Mouse (Mus musculus) liver, postnatal 0 days (tissue): ENCODE data around the gene Rtl10. TPM values are rescaled to one million over a fixed set of nuclear protein-coding genes. Genes with fewer than 3 reads are reported as not detected.

Experiments used
- ATAC-seq: fragments of 200-750 bp; cut with Nextera tagmentation; 2 replicates; pipeline ENCODE4 v1.8.0; 2017; ENCODE audit warnings: mild to moderate bottlenecking, moderate library complexity
- DNase-seq: peaks from one replicate; pipeline ENCODE4 v3.0.0-alpha.2; 2016
- H3K27ac ChIP-seq: fragments of 300-500 bp; sonication (generic); 2 replicates; pipeline ENCODE4 v1.5.1; 2014; ENCODE audit warnings: antibody characterized with exemption, moderate library complexity, mild to moderate bottlenecking, low read depth
- H3K27me3 ChIP-seq: fragments of 300-500 bp; sonication (generic); 2 replicates; pipeline ENCODE4 v1.6.1; 2014; ENCODE audit warnings: low read length, control low read depth, mixed read lengths; ENCODE audit not compliant: insufficient read depth
- H3K36me3 ChIP-seq: fragments of 300-500 bp; sonication (generic); replicated peaks from 2 replicates; pipeline ENCODE4 v1.6.1; 2014; ENCODE audit warnings: mild to moderate bottlenecking, control low read depth, low read length, moderate library complexity, mixed read lengths; ENCODE audit not compliant: insufficient read depth
- H3K4me1 ChIP-seq: fragments of 300-500 bp; sonication (generic); 2 replicates; pipeline ENCODE4 v1.6.1; 2014; ENCODE audit warnings: antibody characterized with exemption, mild to moderate bottlenecking, control low read depth; ENCODE audit not compliant: insufficient read depth
- H3K4me2 ChIP-seq: fragments of 300-500 bp; sonication (generic); 2 replicates; pipeline ENCODE4 v1.6.1; 2014; ENCODE audit warnings: low read depth, mild to moderate bottlenecking, low read length, moderate library complexity, mixed read lengths
- H3K4me3 ChIP-seq: fragments of 300-500 bp; sonication (generic); 2 replicates; pipeline ENCODE4 v1.5.1; 2014; ENCODE audit warnings: low read depth, low read length
- H3K9ac ChIP-seq: fragments of 300-500 bp; sonication (generic); replicated peaks from 2 replicates; pipeline ENCODE4 v1.6.1; 2014; ENCODE audit warnings: mild to moderate bottlenecking, moderate library complexity
- H3K9me3 ChIP-seq: fragments of 300-500 bp; sonication (generic); 2 replicates; pipeline ENCODE4 v1.6.1; 2016; ENCODE audit warnings: mild to moderate bottlenecking, control low read depth, low read length, mixed read lengths
- CTCF ChIP-seq: sonication (generic); IDR thresholded peaks from 2 replicates; pipeline ENCODE4 v1.5.1; 2016; ENCODE audit warnings: antibody characterized with exemption, low read depth
- EP300 ChIP-seq: IDR thresholded peaks from 2 replicates; pipeline ENCODE4 v1.6.1; 2016; ENCODE audit warnings: antibody characterized with exemption, low read depth, mild to moderate bottlenecking
- WGBS: fragments of 180-500 bp; shearing (Covaris S2); extraction: QIAGEN DNeasy Blood & Tissue Kit; methylation state at CpG from one replicate; pipeline ENCODE4 v1.1.7; 2014; ENCODE audit not compliant: insufficient replicate concordance; 5-methylcytosine and 5-hydroxymethylcytosine counted together
- polyA plus RNA-seq: library from polyadenylated mRNA; unstranded; fragments of >200 nt; fragmentation: Nextera tagmentation; extraction: Ambion mirVana; gene quantifications from 2 replicates; pipeline ENCODE4 v1.2.1, GENCODE M21; 2015

The Rtl10 gene
- polyA plus RNA-seq, 1 experiment from 2014 or later, result 0.59 TPM

DNA sequence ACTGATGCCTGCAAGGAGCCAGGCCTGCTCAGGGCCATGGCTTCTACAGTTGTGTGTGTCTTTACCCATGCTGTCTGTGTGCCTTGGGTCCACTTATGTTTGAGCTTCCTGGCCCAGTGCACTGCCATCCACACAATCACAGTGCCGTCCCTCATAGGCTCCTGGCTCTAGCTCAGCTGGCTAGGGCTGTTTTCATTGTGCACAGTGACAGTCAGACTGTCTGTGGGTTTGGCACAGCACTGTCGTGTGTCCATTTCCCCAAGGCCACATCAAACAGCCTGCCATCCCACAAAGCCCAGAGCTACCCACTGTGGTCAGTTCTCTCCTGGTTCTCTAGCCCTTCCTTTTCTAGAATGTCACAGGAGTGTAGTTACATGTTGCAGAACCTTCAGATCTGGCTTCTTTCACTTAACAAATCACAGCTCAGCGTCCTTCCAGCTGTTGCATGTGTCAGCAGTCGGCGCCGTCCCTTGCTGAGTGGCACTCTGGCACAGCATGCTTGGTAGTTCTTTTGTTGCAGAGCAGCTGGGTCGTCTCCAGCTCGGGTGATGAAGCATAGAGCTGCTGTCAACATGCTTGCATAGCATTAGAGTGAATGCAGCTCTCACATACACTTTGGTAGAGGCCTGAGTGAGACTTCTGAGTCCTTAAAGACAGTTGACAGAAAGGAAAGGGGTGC lies 44.6 kb downstream of the Rtl10 start:
- WGBS, result 70% methylated on average over 8 of the region's 8 CpGs
- DNase-seq (no peak), ATAC-seq (no peak)
- TF ChIP-seq CTCF (no peak), EP300 (no peak)
- no peaks in the 10 kb centered on the region for H3K36me3 ChIP-seq
- H3K4me1 ChIP-seq, result no peaks in the 10 kb centered on the region
- no peak overlapping the region for H3K4me3 ChIP-seq
- H3K4me2 ChIP-seq, result no peak overlapping the region
- no peaks in the 10 kb centered on the region for H3K27me3 ChIP-seq
- H3K27ac ChIP-seq, result no peak overlapping the region
- no peaks in the 10 kb centered on the region for H3K9me3 ChIP-seq
- no peak overlapping the region for H3K9ac ChIP-seq

DNA sequence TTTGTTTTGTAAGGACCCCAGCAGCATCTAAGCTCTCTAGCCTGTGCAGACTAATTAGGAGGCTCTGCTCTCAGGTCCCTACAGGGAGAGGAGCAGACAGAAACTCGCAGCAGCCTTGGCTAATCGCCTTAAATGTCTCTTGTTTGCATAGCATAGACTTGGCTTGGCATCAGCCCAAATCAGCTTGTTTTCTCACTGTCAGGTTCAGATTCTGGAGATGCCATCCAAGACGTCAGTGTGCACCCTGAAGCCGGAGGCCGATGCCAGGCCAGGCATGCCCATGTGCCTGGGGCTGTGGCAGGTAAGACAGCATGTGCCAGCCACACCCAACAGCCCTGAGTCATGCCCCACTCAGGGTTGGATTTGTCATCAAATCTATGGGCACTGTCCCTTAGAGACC lies 49.2 kb downstream of the Rtl10 start:
- 81% methylated on average over 5 of the region's 5 CpGs for WGBS

More for the DNA sequence above, 49.2 kb downstream of the Rtl10 start:
- Histone ChIP-seq H3K4me1 (no peaks in the 10 kb centered on the region), H3K9ac (no peak overlapping the region), H3K36me3 (no peaks in the 10 kb centered on the region), H3K27ac (no peak overlapping the region), H3K4me2 (no peak overlapping the region), H3K9me3 (no peaks in the 10 kb centered on the region), H3K4me3 (no peak overlapping the region), H3K27me3 (no peaks in the 10 kb centered on the region)
- no peak for TF ChIP-seq CTCF
- TF ChIP-seq EP300, result no peak
- ATAC-seq (no peak), DNase-seq (no peak)

Other genes with a start within 250 kb of the Rtl10 start
- 1.1 TPM in 1 of 2 replicates, not detected in the other for gene Gm49776, start 240.6 kb upstream of the Rtl10 start, polyA plus RNA-seq
- 5.4 and 9.2 TPM in 2 replicates for gene Dgcr8, start 209.7 kb upstream of the Rtl10 start, polyA plus RNA-seq
- 54.1 and 61.1 TPM in 2 replicates for gene Tango2, start 150.8 kb upstream of the Rtl10 start, polyA plus RNA-seq
- gene Arvcf, start 150.7 kb upstream of the Rtl10 start, polyA plus RNA-seq, result 7.0 and 9.7 TPM in 2 replicates
- 51.2 and 53.3 TPM in 2 replicates for gene Txnrd2, start 72.5 kb upstream of the Rtl10 start, polyA plus RNA-seq
- gene Comt, start 72.0 kb upstream of the Rtl10 start, polyA plus RNA-seq, result 100 and 125 TPM in 2 replicates
- gene Gnb1l, start 188 bp upstream of the Rtl10 start, polyA plus RNA-seq, result 3.9 and 5.1 TPM in 2 replicates
- 0.40 TPM in 1 of 2 replicates, not detected in the other for gene Tbx1, start 91.8 kb downstream of the Rtl10 start, polyA plus RNA-seq
- gene Gp1bb, start 123.5 kb downstream of the Rtl10 start, polyA plus RNA-seq, result 55.8 and 56.5 TPM in 2 replicates
- 0.32 TPM in 1 of 2 replicates, not detected in the other for gene Gm49601, start 127.5 kb downstream of the Rtl10 start, polyA plus RNA-seq
- gene Sept5, start 131.1 kb downstream of the Rtl10 start, polyA plus RNA-seq, result 3.0 and 3.2 TPM in 2 replicates